ENCODE assay signal across 8 mouse cellular contexts in genomic region chr6:120539781-120540231, GRCm38 (mm10). TPM values are rescaled to one million over a fixed set of nuclear protein-coding genes. Genes with fewer than 3 reads are reported as not detected.
A peak's percentile ranks its signal among the peaks of the same experiment; 100 is the strongest.
DNase-seq lines count a peak whose midpoint lies in the region; ATAC-seq and TF ChIP-seq lines count a peak whose summit lies in the region.

No protein-coding gene starts in this region.

- peak; percentile 50; the same call in 1 of the 2 replicates for ATAC-seq in heart, embryonic 14.5 days (ENCODE audit: insufficient number of reproducible peaks, insufficient read depth, low FRiP score, low read depth)
- ATAC-seq in kidney, postnatal 0 days (replicated peaks; ENCODE audit: low FRiP score, low read depth), result 0 out of 2 replicates have a peak, but pooled peaks have one; percentile 12

- 0 out of 2 replicates have a peak overlapping the region, but pooled peaks have one; percentile 2 for H3K27ac ChIP-seq in ES-Bruce4 (ENCODE audit: insufficient read depth, low read length)
- peak overlapping the region; percentile 91 for H3K27ac ChIP-seq in embryonic facial prominence, embryonic 10.5 days (replicated peaks)
- peak overlapping the region; percentile 14 to 62 for H3K27ac ChIP-seq in heart, embryonic 14.5 days (replicated peaks in 1 of 2; ENCODE audit: control insufficient read depth in 1 of 2, insufficient read depth in 1 of 2, low read depth in 2 of 2, low read length in 2 of 2)
- 0 out of 2 replicates have a peak overlapping the region, but pooled peaks have one; percentile 2 for H3K27ac ChIP-seq in kidney, postnatal 0 days

- TF ChIP-seq CTCF in ES-Bruce4 (IDR thresholded peaks at IDR 0.05; ENCODE audit: low read depth, low read length), result no peak
- TF ChIP-seq CTCF in kidney, postnatal 0 days (IDR thresholded peaks at IDR 0.05; ENCODE audit: low read depth), result no peak

- peak overlapping the region; percentile 31; the same call in 1 of the 2 replicates for H3K4me3 ChIP-seq in ES-Bruce4 (ENCODE audit: low read depth, low read length)
- H3K4me3 ChIP-seq in embryonic facial prominence, embryonic 10.5 days, result peak overlapping the region; percentile 55; the same call in 1 of the 2 replicates
- no peak overlapping the region for H3K4me3 ChIP-seq in heart, embryonic 14.5 days (ENCODE audit: control insufficient read depth in 1 of 2, insufficient read depth in 1 of 2, low read depth in 1 of 2, low read length in 2 of 2)
- no peak overlapping the region for H3K4me3 ChIP-seq in kidney, postnatal 0 days (replicated peaks; ENCODE audit: low read depth, low read length)

- no peaks in the 10 kb centered on the region for H3K36me3 ChIP-seq in ES-Bruce4 (ENCODE audit: control insufficient read depth, insufficient read depth, low read length, poor library complexity, severe bottlenecking)
- no peaks in the 10 kb centered on the region for H3K36me3 ChIP-seq in embryonic facial prominence, embryonic 10.5 days (replicated peaks)
- H3K36me3 ChIP-seq in heart, embryonic 14.5 days (ENCODE audit: control insufficient read depth, insufficient read depth, low read length), result no peaks in the 10 kb centered on the region
- no peaks in the 10 kb centered on the region for H3K36me3 ChIP-seq in kidney, postnatal 0 days (ENCODE audit: insufficient read depth, low read length)

- H3K4me1 ChIP-seq in ES-Bruce4 (ENCODE audit: control insufficient read depth, insufficient read depth, low read length), result no peaks in the 10 kb centered on the region
- H3K4me1 ChIP-seq in embryonic facial prominence, embryonic 10.5 days, result peaks cover 15% of the 10 kb centered on the region
- peaks cover 9 to 11% of the 10 kb centered on the region in 2 experiments for H3K4me1 ChIP-seq in heart, embryonic 14.5 days (ENCODE audit: control insufficient read depth in 2 of 2, insufficient read depth in 2 of 2, low read length in 2 of 2)
- 0 out of 2 replicates have a peak, but pooled peaks cover 5% of the 10 kb centered on the region for H3K4me1 ChIP-seq in kidney, postnatal 0 days (replicated peaks; ENCODE audit: insufficient read depth, low read length)

- TF ChIP-seq POLR2A in ES-Bruce4 (IDR thresholded peaks at IDR 0.05; ENCODE audit: insufficient read depth, low read length), result no peak

- no peak for DNase-seq in embryonic facial prominence, embryonic 10.5 days (ENCODE audit: low spot score)
- DNase-seq in kidney, postnatal 0 days (ENCODE audit: low spot score), result peak; percentile 11
- peak; percentile 50 for DNase-seq in lung, postnatal 36 days
- DNase-seq in spleen, postnatal 36 days (ENCODE audit: low spot score in 2 of 2), result no peak
- no peak for DNase-seq in right cerebral cortex, postnatal 10 days (ENCODE audit: low spot score in 2 of 2)
- no peak for DNase-seq in natural killer cell, adult 2 months (ENCODE audit: low spot score in 2 of 2)

- no peaks in the 10 kb centered on the region for H3K27me3 ChIP-seq in ES-Bruce4 (ENCODE audit: control insufficient read depth, insufficient read depth, low read length, poor library complexity, severe bottlenecking)
- H3K27me3 ChIP-seq in embryonic facial prominence, embryonic 10.5 days (replicated peaks; ENCODE audit: low read depth, poor library complexity, severe bottlenecking), result no peaks in the 10 kb centered on the region
- H3K27me3 ChIP-seq in heart, embryonic 14.5 days (ENCODE audit: control insufficient read depth, insufficient read depth, low read length), result no peaks in the 10 kb centered on the region
- H3K27me3 ChIP-seq in kidney, postnatal 0 days (ENCODE audit: insufficient read depth, low read length), result no peaks in the 10 kb centered on the region

- WGBS in embryonic facial prominence, embryonic 10.5 days, result 40% methylated on average over 10 of the region's 10 CpGs
- 41% methylated on average over 10 of the region's 10 CpGs for WGBS in heart, embryonic 14.5 days
- WGBS in kidney, postnatal 0 days, result 30% methylated on average over 10 of the region's 10 CpGs

- TF ChIP-seq EP300 in ES-Bruce4 (IDR thresholded peaks at IDR 0.05; ENCODE audit: insufficient read depth, low read depth, low read length), result no peak

- peak overlapping the region; percentile 61; the same call in 1 of the 2 replicates for H3K9ac ChIP-seq in ES-Bruce4 (ENCODE audit: low read depth, poor library complexity, severe bottlenecking)
- peak overlapping the region; percentile 61; the same call in 1 of the 2 replicates for H3K9ac ChIP-seq in heart, embryonic 14.5 days (ENCODE audit: low read length)
- no peak overlapping the region for H3K9ac ChIP-seq in kidney, postnatal 0 days (ENCODE audit: low read depth, low read length)

- H3K4me2 ChIP-seq in heart, embryonic 14.5 days (ENCODE audit: low read length), result peak overlapping the region; percentile 66
- H3K4me2 ChIP-seq in kidney, postnatal 0 days (ENCODE audit: low read length), result peak overlapping the region; percentile 58; the same call in 1 of the 2 replicates

- H3K9me3 ChIP-seq in ES-Bruce4 (replicated peaks; ENCODE audit: control insufficient read depth, insufficient read depth, low read length, poor library complexity, severe bottlenecking), result no peaks in the 10 kb centered on the region
- H3K9me3 ChIP-seq in embryonic facial prominence, embryonic 10.5 days, result no peaks in the 10 kb centered on the region
- H3K9me3 ChIP-seq in heart, embryonic 14.5 days (ENCODE audit: control insufficient read depth, low read length), result no peaks in the 10 kb centered on the region
- H3K9me3 ChIP-seq in kidney, postnatal 0 days (replicated peaks; ENCODE audit: low read length), result no peaks in the 10 kb centered on the region

RNA-seq across cellular contexts. Expression of gene Hdhd5, which starts 8.7 kb away (rescaled TPM):
- polyA plus RNA-seq in ES-Bruce4 (2011; ENCODE audit: insufficient read depth, insufficient read length, low read depth, missing spikeins), result 17.5 and 18.1 TPM in 2 replicates
- polyA plus RNA-seq in embryonic facial prominence, embryonic 10.5 days (2016; fragmentation: Nextera tagmentation; extraction: Ambion mirVana), result 22.9 and 24.0 TPM in 2 replicates
- 11.7 and 14.1 TPM in 2 replicates for polyA plus RNA-seq in heart, embryonic 14.5 days (2014; fragmentation: Nextera tagmentation; extraction: Ambion mirVana)
- 15.9 and 17.9 TPM in 2 replicates for polyA plus RNA-seq in kidney, postnatal 0 days (2015; fragmentation: Nextera tagmentation; extraction: Ambion mirVana)

RNA-seq across cellular contexts. Expression of gene Tmem121b, which starts 46.2 kb away (rescaled TPM):
- polyA plus RNA-seq in ES-Bruce4 (2011; ENCODE audit: insufficient read depth, insufficient read length, low read depth, missing spikeins), result not detected in 2 replicates
- polyA plus RNA-seq in embryonic facial prominence, embryonic 10.5 days (2016; fragmentation: Nextera tagmentation; extraction: Ambion mirVana), result 0.18 and 0.25 TPM in 2 replicates
- polyA plus RNA-seq in heart, embryonic 14.5 days (2014; fragmentation: Nextera tagmentation; extraction: Ambion mirVana), result 0.04 and 0.07 TPM in 2 replicates
- polyA plus RNA-seq in kidney, postnatal 0 days (2015; fragmentation: Nextera tagmentation; extraction: Ambion mirVana), result 0.12 and 0.13 TPM in 2 replicates

Comparison
In these comparisons a context has a peak if more than half of its experiments do, and no peak if none do; other contexts are left out.
1. H3K27ac ChIP-seq: peak in every context shown above with its lines; median percentile 91 in embryonic facial prominence, embryonic 10.5 days; 38 in heart, embryonic 14.5 days; 2 in ES-Bruce4; 2 in kidney, postnatal 0 days.
2. H3K4me3 ChIP-seq: peak in ES-Bruce4 (single experiment) and embryonic facial prominence, embryonic 10.5 days (single experiment); none in heart, embryonic 14.5 days (0 of 2) and kidney, postnatal 0 days (single experiment).
3. DNase-seq: peak in kidney, postnatal 0 days (single experiment) and lung, postnatal 36 days (single experiment); none in embryonic facial prominence, embryonic 10.5 days (single experiment), spleen, postnatal 36 days (0 of 2), right cerebral cortex, postnatal 10 days (0 of 2) and natural killer cell, adult 2 months (0 of 2).